Mouse (Mus musculus) cerebellum, postnatal 10 days (tissue): ENCODE results near the gene Slc22a13.
"Not testable (repeated sequence)": the region's sequence is repeated elsewhere in the genome, so short reads cannot be mapped to it uniquely, and the experiment has no call there.

Source experiments
- DNase-seq, 2 experiments: peaks; one replicate each; pipeline ENCODE4 v3.0.0; 2021; ENCODE audit warnings: mixed read lengths in 2 of 2

Gene Slc22a13

DNA sequence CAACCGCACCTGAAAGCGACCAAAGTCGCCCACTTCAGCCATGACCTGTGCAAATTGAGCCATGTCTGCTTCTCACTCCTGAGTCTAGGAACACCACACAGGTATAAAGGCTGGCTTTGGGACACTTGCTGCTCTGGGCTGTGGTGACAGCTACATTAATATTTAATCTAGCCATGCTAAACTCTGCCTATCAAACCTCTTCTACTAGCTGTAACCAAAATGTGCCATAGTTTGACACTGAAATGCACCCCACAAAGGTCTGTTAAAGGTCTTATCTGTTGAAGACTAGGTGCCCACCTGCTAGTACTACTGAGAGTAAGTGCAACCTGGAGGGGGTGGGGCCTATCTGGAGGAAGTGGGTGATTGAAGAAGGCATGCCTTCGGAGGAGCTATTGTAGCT is at the start of gene Slc22a13:
Slc22a13 (minus strand) TSS at position 101 of the 400 bp plus-strand sequence.
- no peak for DNase-seq

DNA sequence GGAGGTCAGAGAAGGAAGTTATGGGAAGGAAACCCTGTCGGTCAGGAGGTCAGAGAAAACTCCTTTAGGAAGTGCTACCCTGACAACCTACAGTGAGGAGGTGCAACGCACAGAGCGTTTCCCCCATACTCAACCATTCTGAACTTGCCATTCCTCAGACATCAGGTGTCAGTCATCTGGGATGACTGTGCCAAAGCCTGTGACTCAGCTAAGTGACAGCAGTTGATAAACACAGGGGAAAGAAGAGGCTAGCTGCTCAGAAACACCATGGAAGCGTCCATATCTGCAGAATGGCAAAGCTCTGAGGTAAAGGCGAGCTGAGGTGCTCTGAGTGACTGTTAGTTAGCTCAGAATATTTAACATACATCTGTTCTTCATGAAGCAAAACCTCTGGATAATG is 49.2 kb upstream of the Slc22a13 start:
- DNase-seq, result no peak

DNA sequence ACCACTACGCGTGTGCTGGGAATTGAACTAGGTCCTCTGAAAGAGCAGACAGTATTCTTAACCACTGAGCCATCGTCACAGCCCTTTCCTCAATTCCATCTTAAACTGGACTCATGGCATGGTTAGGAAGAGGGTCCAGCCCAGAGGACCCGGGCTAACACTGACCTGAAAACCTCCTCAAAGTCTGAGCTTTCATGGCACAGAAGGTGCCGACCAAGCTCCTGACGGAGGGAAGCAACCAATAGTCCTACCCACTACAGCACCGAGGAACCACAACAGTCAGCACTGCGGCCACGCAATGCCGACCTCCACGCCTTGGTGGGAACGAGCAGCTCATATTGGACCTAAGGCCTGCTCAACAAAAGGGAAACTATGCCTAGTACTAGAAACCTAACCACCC is 47.3 kb upstream of the Slc22a13 start:
- no peak for DNase-seq

DNA sequence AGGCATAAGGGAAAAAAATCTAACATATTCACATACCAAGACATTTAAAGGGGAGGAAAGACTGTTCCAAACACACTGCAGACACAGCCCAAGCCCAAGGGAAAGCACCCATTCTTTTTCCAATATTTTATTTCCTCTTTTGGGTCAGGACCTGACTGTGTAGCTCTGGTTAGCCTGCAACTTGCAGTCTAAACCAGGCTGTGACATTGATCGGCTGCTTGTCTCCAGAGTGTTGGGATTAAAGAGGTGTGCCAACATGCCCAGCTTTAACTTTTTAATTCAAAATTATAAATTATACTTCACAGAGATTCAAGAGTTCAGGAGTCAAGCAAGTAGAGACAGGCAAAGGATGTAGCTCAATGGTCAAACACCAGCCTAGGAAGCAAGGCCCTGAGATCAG is 46.2 kb upstream of the Slc22a13 start:
- no peak for DNase-seq

- DNase-seq, result peak in 1 of 2 experiments; percentile 7
These were observed 45.3 kb upstream of the Slc22a13 start for GRCm38 (mm10) chr9:119254187-119254586.

GRCm38 (mm10) chr9:119247996-119248395 is 39.1 kb upstream of the Slc22a13 start:
- no peak for DNase-seq

DNA sequence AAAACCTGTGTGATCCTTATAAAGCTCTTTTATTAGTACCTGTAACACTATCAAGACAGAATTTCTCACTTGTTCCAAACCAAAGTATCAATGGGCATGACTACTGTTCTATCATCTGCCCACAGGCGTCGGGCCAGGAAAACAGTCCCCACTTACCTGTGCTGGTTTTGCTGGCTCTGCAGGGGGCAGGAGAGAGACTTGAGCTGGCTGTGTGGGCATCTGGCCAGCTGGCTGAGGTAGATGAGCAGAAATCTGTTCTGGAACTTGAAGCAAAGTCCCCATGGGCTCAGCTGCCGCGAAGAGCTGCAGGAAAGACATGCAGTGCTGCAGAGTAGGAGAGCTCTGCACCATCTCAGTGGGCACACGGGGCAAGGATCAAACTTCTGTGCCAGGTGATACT is 37.9 kb upstream of the Slc22a13 start:
- DNase-seq, result peak; percentile 43 to 65

- DNase-seq, result no peak
These were observed 35.1 kb upstream of the Slc22a13 start for GRCm38 (mm10) chr9:119243981-119244380.

DNA sequence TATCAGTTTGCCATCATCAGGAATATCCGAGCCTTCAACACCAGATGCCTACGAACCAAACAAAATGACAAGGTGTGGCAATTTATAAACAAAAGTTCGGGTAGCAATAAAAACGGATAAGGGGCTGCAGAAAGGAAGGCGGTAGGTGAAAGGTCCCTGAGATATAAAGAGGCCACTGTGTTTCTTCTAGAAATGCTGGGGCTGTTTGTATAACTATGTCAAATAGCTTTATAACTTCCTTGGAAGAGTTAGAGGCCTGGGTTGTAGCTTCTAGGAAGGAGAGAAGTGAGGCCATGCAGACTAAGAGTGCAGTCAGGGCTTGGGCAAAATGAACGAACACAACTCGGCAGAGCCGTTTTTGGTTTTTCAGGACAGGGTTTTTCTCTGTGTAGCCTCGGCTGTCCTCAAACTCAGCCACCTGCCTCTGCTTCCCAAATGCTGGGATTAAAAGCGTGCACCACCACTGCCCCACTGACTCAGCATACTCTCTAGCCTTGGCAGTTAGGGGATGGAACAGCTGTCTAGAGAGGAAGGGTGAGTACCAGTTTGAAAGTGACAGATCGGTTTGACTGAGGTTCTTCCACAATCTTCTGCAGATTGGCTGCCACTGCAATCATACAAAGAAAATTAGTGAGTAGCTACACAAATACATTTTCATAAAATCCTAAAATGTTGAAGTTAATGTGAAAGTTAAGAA is 32.4 kb upstream of the Slc22a13 start:
- DNase-seq, result no peak

DNA sequence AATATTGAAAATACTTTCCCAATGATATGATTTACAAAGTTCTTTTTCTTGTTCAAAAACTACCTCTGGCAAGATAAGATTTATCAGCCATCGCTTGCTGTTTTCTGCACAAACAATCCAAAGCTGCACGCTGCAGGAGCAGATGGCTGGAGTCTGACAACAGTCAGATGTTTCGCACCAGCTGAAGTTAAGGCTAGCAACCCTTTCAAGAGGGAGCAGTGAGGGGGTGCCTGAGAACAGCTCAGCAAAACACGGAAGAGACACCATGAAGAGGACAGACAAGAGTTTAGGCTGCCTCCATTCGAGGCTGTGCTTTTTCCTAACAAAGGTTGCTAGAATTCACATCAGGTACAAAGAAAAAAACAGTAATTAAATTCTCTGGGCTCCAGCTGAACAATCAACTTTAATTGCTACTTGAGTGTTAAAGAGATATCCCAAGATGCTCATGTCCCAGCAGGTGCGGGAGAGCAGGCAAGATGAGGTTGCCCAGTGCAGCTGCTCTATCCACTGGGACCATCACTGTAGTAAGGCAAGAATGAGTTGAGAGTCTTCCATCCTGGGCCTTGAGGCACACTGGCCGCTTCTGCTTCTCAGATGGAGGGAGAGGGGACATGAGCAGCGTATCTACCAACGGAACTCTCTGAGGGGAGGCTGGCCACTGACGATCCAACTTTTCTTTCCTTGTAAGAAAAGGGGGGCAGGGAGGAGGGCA is 31.5 kb upstream of the Slc22a13 start:
- DNase-seq, result no peak

- no peak for DNase-seq
These were observed 30.4 kb upstream of the Slc22a13 start for GRCm38 (mm10) chr9:119239274-119239673.

DNA sequence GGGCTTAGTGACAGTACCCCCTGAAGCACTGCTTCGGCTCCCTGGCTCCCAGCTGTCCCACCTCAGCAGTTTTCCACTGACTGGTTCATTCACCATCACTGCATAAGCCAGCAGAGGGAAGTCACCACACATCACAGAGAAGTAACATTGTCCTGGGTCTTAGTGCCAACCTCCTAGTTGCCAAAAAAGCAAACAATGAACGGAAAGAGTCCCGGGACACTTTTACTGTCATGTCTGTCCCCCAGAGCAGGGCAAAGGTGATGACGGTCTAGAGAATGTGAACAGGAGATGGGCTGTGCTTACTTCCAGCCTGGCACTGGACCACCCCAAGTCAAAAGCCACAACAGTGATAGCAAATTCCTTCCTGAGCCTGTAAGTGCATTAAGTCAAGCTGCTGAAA is 29.9 kb upstream of the Slc22a13 start:
- no peak for DNase-seq

DNA sequence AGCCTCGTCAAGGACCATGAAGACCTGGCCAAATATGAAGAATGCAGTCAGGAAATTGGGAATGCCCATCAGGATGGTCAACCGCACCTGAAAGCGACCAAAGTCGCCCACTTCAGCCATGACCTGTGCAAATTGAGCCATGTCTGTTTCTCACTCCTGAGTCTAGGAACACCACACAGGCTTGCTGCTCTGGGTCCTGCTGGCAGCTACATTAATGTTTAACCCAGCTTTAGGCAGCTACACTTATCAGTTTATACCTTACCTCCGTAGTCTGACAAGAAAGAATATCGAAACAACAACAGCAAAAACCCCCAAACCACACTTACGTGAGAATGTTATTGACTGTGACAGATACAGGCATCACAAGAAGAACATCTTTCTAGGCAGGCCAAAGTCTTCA is 22.7 kb upstream of the Slc22a13 start:
- no peak for DNase-seq

DNA sequence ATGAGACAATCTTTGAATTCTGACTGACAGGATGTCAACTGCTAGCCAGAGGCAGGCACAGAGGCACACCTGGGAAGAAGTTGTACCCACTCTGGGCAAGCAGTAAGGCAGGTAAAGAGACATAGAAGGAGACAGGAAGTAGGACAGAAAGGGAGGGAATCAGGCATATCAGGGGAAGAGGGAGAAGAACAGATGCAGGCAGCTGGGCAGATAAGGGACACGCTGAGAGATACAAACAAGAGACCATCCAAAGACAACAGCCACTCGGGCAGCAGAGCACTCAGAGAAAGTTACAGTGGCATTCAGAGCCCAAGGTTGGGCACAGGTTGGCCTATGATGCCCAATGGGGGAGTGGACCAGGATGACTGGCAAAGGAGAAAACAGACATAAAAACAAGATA is 21.9 kb upstream of the Slc22a13 start:
- no peak for DNase-seq

- no peak for DNase-seq
These were observed 11.4 kb upstream of the Slc22a13 start for GRCm38 (mm10) chr9:119220249-119220648.

- DNase-seq, result no peak
These were observed 10.8 kb upstream of the Slc22a13 start for GRCm38 (mm10) chr9:119219667-119220066.

DNA sequence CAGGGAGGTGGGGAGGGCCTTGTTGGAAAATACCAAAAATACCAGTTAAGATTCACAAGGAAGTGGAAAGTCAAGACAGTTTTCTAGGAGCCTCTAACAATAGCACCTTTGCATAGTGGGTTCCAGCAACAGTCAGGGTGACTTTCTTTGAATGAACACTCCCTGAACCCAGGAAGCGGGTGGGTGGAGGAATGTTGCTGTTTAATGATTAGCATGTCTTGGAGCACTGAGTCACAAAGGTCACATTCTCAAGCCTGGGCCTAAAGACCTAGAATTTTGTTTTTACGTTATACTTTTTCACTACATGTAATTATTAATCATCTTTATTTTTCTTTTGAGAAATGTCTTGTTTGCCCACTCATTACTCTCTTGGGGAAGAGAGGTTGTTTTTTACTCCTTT is 6.4 kb upstream of the Slc22a13 start:
- DNase-seq, result not testable (repeated sequence)

GRCm38 (mm10) chr9:119214601-119215000 is 5.7 kb upstream of the Slc22a13 start:
- DNase-seq, result no peak

GRCm38 (mm10) chr9:119212996-119213395 is 4.1 kb upstream of the Slc22a13 start:
- no peak for DNase-seq

- DNase-seq, result no peak
These were observed 1.8 kb downstream of the Slc22a13 start for GRCm38 (mm10) chr9:119207113-119207512.

DNA sequence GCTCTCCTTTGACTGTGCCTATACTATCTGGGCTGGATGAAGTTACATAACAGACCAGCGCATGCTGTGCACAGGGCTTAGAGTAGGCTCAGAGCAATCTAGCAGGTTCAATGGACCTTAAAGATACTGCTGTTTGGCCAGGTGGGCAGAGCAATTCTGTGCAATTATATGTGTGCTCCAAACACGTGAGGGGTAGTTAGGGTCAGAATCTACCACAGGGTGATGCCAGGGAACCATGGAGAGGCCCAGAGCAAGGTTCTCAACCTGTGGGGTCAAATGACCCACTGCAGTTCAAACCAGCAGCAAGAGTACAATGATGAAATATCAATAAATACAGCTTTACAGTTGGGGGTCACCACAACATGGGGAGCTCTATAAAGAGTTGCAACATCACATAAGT is 2.2 kb downstream of the Slc22a13 start:
- DNase-seq, result no peak

DNA sequence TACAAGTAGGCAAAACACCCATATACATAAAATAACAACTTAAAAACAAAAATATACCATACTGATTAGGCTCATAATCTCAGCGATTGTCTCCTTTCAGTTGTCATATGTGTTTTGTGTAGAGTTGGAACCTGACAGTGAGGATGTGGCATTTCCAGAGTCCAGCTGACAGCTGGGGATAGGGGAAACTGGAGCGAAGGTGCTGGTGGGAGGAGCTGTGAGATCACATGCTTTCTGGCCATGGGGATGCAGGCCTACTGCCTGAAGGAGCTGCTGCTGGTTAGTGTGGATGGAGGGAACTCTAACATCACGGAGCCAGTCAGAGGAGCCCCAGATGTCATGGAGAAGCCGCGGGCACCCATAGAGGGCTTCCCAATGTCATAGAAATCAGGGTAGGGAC is 3.1 kb downstream of the Slc22a13 start:
- DNase-seq, result no peak

- DNase-seq, result no peak
These were observed 5.3 kb downstream of the Slc22a13 start for GRCm38 (mm10) chr9:119203617-119204016.

DNA sequence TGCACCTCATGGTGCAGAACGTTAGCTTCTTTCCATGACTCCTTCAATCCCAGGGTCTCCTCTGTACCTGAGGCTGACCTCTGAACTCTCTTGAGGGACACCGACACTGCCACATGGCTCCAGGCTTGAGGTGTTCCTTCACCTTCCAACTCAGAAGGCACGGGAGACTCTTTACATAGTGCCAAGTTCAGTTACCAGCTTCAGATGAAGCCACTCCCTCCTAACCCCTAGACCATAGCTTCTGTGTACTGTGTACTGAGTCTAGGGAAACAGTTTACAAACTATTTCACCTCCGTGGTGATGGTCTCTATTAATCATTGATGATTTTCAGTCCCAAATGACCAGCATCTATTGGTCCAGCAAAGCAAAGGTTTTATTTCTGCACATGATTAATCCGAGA is 7.2 kb downstream of the Slc22a13 start:
- DNase-seq, result no peak
